Mouse (Mus musculus) limb, embryonic 14.5 days (tissue): ENCODE results near the gene Best1. TPM values are rescaled to one million over a fixed set of nuclear protein-coding genes. Genes with fewer than 3 reads are reported as not detected.

ENCODE experiments used
- ATAC-seq: fragments of 200-750 bp; cut with Nextera tagmentation; 2 replicates; pipeline ENCODE4 v1.8.0; 2017; ENCODE audit warnings: low read depth, moderate number of reproducible peaks, moderate TSS enrichment; ENCODE audit not compliant: low FRiP score
- DNase-seq: peaks from one replicate; pipeline ENCODE4 v3.0.0-alpha.2; 2015; ENCODE audit warnings: low spot score
- H3K27ac ChIP-seq: fragments of 300-500 bp; sonication (generic); replicated peaks from 2 replicates; pipeline ENCODE4 v1.5.1; 2014; ENCODE audit warnings: low read depth, mild to moderate bottlenecking, low read length, moderate library complexity, mixed read lengths
- H3K27me3 ChIP-seq: fragments of 300-500 bp; sonication (generic); 2 replicates; pipeline ENCODE4 v1.6.1; 2014; ENCODE audit warnings: low read length, mixed read lengths; ENCODE audit not compliant: control insufficient read depth, insufficient read depth
- H3K36me3 ChIP-seq: fragments of 300-500 bp; sonication (generic); 2 replicates; pipeline ENCODE4 v1.6.1; 2014; ENCODE audit warnings: mild to moderate bottlenecking, low read length, moderate library complexity, mixed read lengths; ENCODE audit not compliant: control insufficient read depth, insufficient read depth
- H3K4me1 ChIP-seq: fragments of 300-500 bp; sonication (generic); 2 replicates; pipeline ENCODE4 v1.6.1; 2014; ENCODE audit warnings: antibody characterized with exemption, low read length, mixed read lengths; ENCODE audit not compliant: control insufficient read depth, insufficient read depth
- H3K4me2 ChIP-seq: fragments of 300-500 bp; sonication (generic); replicated peaks from 2 replicates; pipeline ENCODE4 v1.6.1; 2014; ENCODE audit warnings: low read depth, mild to moderate bottlenecking, low read length, moderate library complexity; ENCODE audit not compliant: severe bottlenecking
- H3K4me3 ChIP-seq: fragments of 300-500 bp; sonication (generic); replicated peaks from 2 replicates; pipeline ENCODE4 v1.5.1; 2014; ENCODE audit warnings: low read length
- H3K9ac ChIP-seq: fragments of 300-500 bp; sonication (generic); 2 replicates; pipeline ENCODE4 v1.6.1; 2014; ENCODE audit warnings: mild to moderate bottlenecking, low read depth, low read length, moderate library complexity; ENCODE audit not compliant: severe bottlenecking
- H3K9me3 ChIP-seq: fragments of 300-500 bp; sonication (generic); 2 replicates; pipeline ENCODE4 v1.6.1; 2016; ENCODE audit warnings: low read length; ENCODE audit not compliant: control insufficient read depth
- POLR2A ChIP-seq: fragments of 200-500 bp; IDR thresholded peaks from 2 replicates; pipeline ENCODE4 v1.8.0; 2012; ENCODE audit warnings: inconsistent platforms, mild to moderate bottlenecking, moderate library complexity, borderline replicate concordance; ENCODE audit not compliant: insufficient read depth, insufficient read length; ENCODE audit errors: extremely low read depth
- WGBS: fragments of 180-500 bp; shearing (Covaris S2); extraction: QIAGEN DNeasy Blood & Tissue Kit; methylation state at CpG from one replicate; pipeline ENCODE4 v1.1.7; 2014; 5-methylcytosine and 5-hydroxymethylcytosine counted together
- polyA plus RNA-seq, 2 experiments: library from polyadenylated mRNA; depleted of rRNA in 1 of 2; stranded (reverse) in 1 of 2; unstranded in 1 of 2; fragments of >200 nt; fragmentation: Nextera tagmentation in 1 of 2; extraction: Ambion mirVana in 1 of 2; gene quantifications; 2 replicates each; pipeline versions ENCODE4 v1.2.1 to v1.2.3; 2012 to 2014

Gene Best1
- polyA plus RNA-seq (2012; rRNA removed) (1.5 and 1.7 TPM in 2 replicates), polyA plus RNA-seq (2014; fragmentation: Nextera tagmentation; extraction: Ambion mirVana) (1.5 and 1.9 TPM in 2 replicates)

DNA sequence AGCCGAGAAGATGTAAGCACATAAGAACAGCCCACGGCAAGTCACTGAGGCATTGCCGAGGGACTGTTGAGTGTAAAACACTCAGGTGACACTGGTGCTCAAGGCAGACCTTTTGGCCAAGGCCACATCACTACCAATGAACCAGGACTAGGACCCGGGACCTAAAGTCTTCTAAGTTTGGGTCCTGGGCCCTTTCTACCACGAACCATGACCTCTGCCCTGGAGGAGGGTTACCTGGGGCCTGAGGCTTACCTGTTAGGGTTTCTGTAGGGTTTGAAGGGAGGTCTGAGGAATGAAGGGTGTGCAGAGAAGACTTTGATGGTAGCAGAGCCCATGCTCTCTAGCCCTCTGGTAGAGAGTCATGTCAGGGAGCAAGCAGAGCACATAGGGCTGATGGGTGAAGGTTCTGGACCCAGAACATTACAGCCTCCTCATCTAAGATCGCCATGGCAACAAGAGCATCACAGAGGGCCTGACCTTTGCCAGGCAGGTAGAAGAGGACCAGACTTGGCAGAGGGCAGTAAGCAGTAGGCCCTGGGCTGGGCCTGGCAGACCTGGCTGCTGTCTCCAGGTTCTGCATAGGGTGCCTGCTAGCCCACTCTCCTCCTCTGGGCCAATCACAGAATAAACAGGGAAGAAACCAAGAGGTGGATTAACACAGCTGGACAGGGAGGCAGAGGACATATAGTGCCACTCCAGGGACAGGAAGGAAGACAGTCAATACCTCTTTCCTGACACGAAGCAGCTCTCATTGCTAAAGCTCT lies at the start of gene Best1, which contains the start of gene Rab3il1:
TSS of gene Best1 (minus strand) at position 428 of the 764 bp plus-strand sequence.
TSS of gene Rab3il1 (plus strand) at position 464 of the 764 bp plus-strand sequence.
- ATAC-seq = no peak
- H3K4me1 ChIP-seq = no peaks in the 10 kb centered on the region
- H3K4me2 ChIP-seq = no peak within 1 kb of the TSS
- H3K36me3 ChIP-seq = no peaks in the 10 kb centered on the region
- TF ChIP-seq POLR2A = no peak
- no peaks in the 10 kb centered on the region for H3K27me3 ChIP-seq
- H3K4me3 ChIP-seq = no peak within 1 kb of the TSS
- no peak within 1 kb of the TSS for H3K9ac ChIP-seq
- no peaks in the 10 kb centered on the region for H3K9me3 ChIP-seq
- no peak within 1 kb of the TSS for H3K27ac ChIP-seq
- 69% methylated on average over 7 of the region's 7 CpGs for WGBS
- DNase-seq = no peak

DNA sequence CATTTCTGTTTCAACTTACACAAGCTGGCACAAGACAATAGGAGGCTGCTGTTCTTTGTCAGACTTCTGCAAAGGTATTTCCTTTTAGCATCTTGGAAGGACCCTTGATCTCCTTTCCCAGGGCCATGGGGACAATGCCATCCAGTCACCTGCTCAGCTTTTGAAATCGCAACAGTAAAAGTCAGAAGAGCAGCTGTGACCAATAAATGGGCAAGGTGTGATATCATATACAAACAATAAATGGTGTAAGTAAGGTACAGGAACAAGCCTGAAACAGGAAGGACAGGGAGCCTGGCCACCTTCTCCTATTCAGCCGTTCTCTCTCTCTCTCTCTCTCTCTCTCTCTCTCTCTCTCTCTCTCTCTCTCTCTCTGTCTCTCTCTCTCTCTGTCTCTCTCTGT lies 49.0 kb upstream of the Best1 start:
- WGBS = 61% methylated on average over 2 of the region's 2 CpGs
- no peaks in the 10 kb centered on the region for H3K27me3 ChIP-seq

DNA sequence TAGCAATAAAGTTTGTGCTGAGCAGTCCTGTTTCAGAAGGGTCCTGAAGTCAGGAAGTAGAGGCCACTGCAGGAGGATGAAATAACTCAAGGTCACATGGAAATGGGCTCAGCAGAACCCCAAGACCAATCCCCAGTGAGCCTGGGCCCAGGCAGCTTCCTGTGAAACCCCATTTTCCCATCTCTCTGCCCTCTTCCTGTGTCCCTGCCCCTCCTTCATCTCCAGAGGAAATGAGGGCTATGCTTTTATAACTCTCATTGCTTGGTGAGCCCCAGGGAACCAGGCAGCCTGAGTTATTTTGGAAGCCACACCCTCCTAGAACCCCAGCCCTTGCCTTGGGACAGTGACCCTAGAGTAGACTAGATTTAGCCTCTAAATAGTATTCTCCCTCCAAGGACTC lies 48.1 kb upstream of the Best1 start:
- ATAC-seq (no peak), DNase-seq (no peak)
- Histone ChIP-seq H3K9ac (no peak overlapping the region), H3K4me1 (0 out of 2 replicates have a peak, but pooled peaks cover 3% of the 10 kb centered on the region), H3K4me3 (no peak overlapping the region), H3K27me3 (no peaks in the 10 kb centered on the region), H3K36me3 (no peaks in the 10 kb centered on the region), H3K9me3 (no peaks in the 10 kb centered on the region), H3K4me2 (no peak overlapping the region), H3K27ac (no peak overlapping the region)
- TF ChIP-seq POLR2A = no peak

More for the DNA sequence above, 49.0 kb upstream of the Best1 start:
- Histone ChIP-seq H3K4me3 (no peak overlapping the region), H3K4me1 (0 out of 2 replicates have a peak, but pooled peaks cover 3% of the 10 kb centered on the region), H3K9me3 (no peaks in the 10 kb centered on the region), H3K9ac (no peak overlapping the region), H3K27ac (no peak overlapping the region), H3K36me3 (0 out of 2 replicates have a peak, but pooled peaks cover 6% of the 10 kb centered on the region), H3K4me2 (no peak overlapping the region)
- TF ChIP-seq POLR2A = no peak
- DNase-seq = no peak
- ATAC-seq = no peak

DNA sequence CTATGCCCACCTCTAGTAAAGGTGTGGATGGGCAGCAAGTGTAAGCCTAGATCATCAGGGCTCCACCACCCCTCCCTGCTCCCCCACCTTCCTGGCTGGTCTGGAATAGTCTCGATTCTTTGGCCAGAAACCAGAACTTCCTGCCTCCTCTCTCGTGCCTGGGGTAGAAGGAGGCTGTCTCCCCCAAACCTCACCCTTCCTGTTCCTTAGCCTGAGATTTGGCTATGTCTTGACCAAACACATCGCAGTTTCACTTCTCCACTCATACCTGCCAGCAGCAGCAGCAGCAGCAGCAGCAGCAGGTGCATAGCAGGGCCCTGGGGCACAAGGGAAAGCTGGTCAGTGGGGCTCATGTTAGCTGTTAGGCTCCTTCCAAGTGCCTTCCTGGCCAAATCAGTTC lies 45.5 kb upstream of the Best1 start:
- WGBS = 49% methylated on average over 3 of the region's 3 CpGs
- peaks cover 12% of the 10 kb centered on the region for H3K4me1 ChIP-seq
- no peak overlapping the region for H3K4me2 ChIP-seq
- no peaks in the 10 kb centered on the region for H3K9me3 ChIP-seq
- no peak for TF ChIP-seq POLR2A
- ATAC-seq = no peak
- no peak for DNase-seq
- H3K27me3 ChIP-seq = no peaks in the 10 kb centered on the region
- H3K36me3 ChIP-seq = no peaks in the 10 kb centered on the region
- H3K4me3 ChIP-seq = no peak overlapping the region
- no peak overlapping the region for H3K9ac ChIP-seq
- H3K27ac ChIP-seq = no peak overlapping the region

DNA sequence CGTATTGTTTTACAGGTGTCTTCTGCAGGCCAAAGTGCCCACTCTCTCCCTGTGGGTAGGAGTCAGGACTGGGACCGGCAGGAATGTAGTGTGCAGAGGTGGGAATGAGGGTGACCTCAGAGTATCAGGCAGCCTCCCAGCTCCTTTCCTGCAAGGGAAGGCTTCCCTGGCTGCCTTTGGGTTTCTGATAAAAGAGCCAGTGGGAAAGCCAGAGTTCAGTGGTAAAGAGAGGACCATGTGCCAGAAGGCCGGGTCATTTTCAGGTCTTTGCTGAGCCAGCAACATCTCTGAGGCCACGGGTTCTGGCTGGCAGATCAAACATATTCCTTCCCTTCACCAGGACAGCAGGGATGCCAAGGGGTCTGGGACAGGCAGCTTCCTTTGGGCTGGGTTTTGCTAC lies 44.9 kb upstream of the Best1 start:
- 63% methylated on average over 4 of the region's 4 CpGs for WGBS
- DNase-seq = no peak
- Histone ChIP-seq H3K9ac (no peak overlapping the region), H3K4me1 (peaks cover 15% of the 10 kb centered on the region), H3K4me2 (no peak overlapping the region), H3K27ac (no peak overlapping the region), H3K36me3 (no peaks in the 10 kb centered on the region), H3K4me3 (no peak overlapping the region), H3K27me3 (no peaks in the 10 kb centered on the region), H3K9me3 (no peaks in the 10 kb centered on the region)
- TF ChIP-seq POLR2A = no peak
- ATAC-seq = no peak
